Mouse (Mus musculus): ENCODE results near the gene Rraga.
"Not testable (repeated sequence)": the region's sequence is repeated elsewhere in the genome, so short reads cannot be mapped to it uniquely, and the experiment has no call there.

The Rraga gene

GRCm38 (mm10) chr4:86588236-86588635 lies 12.8 kb downstream of the Rraga start:
- no peak for DNase-seq (ENCODE audit: low spot score)

GRCm38 (mm10) chr4:86591304-86591703 lies 15.8 kb downstream of the Rraga start:
- DNase-seq (ENCODE audit: low spot score) = no peak

- peak; percentile 83 for DNase-seq (ENCODE audit: low spot score)
These were observed 36.2 kb downstream of the Rraga start, which contains the start of gene Haus6 for GRCm38 (mm10) chr4:86611524-86612288. TSS of gene Haus6 (minus strand) at chr4:86612055.

- no peak for DNase-seq (ENCODE audit: low spot score)
These were observed 36.8 kb downstream of the Rraga start for GRCm38 (mm10) chr4:86612289-86612620.

GRCm38 (mm10) chr4:86620506-86620905 lies 45.0 kb downstream of the Rraga start:
- no peak for DNase-seq (ENCODE audit: low spot score)

- DNase-seq (ENCODE audit: low spot score) = no peak
These were observed 46.6 kb downstream of the Rraga start for GRCm38 (mm10) chr4:86622116-86622515.

- DNase-seq (ENCODE audit: low spot score) = not testable (repeated sequence)
These were observed 47.1 kb downstream of the Rraga start for GRCm38 (mm10) chr4:86622532-86622931.

- no peak for DNase-seq (ENCODE audit: low spot score)
These were observed 50.0 kb downstream of the Rraga start for GRCm38 (mm10) chr4:86625463-86625862.

- not testable (repeated sequence) for DNase-seq (ENCODE audit: low spot score)
These were observed 51.0 kb downstream of the Rraga start for GRCm38 (mm10) chr4:86626496-86626895.
